Comparison of ENCODE assay signal across 10 mouse cellular contexts in the genomic region with DNA sequence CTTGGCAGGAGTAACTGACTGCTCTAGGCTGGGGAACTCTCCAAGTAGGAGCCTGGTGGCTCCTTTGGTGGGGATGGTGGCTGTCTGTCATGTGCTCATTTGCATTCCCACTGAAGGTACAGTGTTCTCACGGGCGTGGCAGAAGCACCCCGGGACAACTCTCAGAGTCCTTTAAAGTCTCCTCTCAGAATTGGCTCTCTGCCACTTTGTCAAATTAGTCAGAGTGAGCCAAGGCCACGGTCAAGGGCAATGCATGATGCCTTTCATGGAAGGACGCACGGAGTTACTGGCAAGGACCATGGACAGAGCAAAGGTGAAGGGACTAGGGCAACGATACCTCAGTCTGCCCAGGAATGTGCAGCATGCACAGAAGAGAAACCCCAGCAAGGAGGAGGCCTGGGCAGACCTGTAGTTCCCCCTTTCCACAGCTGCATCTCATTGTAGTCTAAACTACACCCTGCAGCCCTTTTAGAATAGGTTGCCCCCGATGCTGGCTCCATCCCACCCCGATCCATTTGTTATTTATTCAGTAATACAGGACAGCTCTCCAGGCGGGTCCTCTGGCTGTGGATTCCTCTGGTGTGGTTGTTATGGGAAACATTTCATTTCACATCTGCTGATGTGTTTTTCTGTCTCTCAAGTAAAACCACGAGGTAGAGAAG. TPM values are rescaled to one million over a fixed set of nuclear protein-coding genes. Genes with fewer than 3 reads are reported as not detected.
DNase-seq lines count a peak whose midpoint lies in the region; ATAC-seq lines count a peak whose summit lies in the region.
"Had no signal": no experiment of that assay in that cellular context is flagged by ENCODE, and none has a peak within 500 bp of the region (broad histone marks: within the 10 kb centered on the region; RNA-seq: fewer than 3 reads in every experiment).

No protein-coding gene starts in this region.

- DNase-seq in cerebellum, postnatal 10 days = peak; percentile 38 to 67
- DNase-seq in cerebellum, adult 11 months = no peak
- peak; percentile 5 for DNase-seq in ovary, adult 18-20 months (ENCODE audit: low spot score)
- no peak for DNase-seq in ovary, postnatal 10 days (ENCODE audit: low spot score)
- peak; percentile 17 for DNase-seq in yolk sac, embryonic 10.5 days (ENCODE audit: low spot score)

- peak overlapping the region; percentile 95 for H3K27ac ChIP-seq in hindbrain, embryonic 12.5 days
- no peak overlapping the region for H3K27ac ChIP-seq in heart, embryonic 12.5 days (ENCODE audit: poor library complexity, severe bottlenecking)
- H3K27ac ChIP-seq: heart, embryonic 13.5 days had no signal

- peaks cover 37% of the 10 kb centered on the region for H3K4me1 ChIP-seq in hindbrain, embryonic 12.5 days
- H3K4me1 ChIP-seq in heart, embryonic 12.5 days (replicated peaks) = no peaks in the 10 kb centered on the region

- no peaks in the 10 kb centered on the region for H3K36me3 ChIP-seq in hindbrain, embryonic 12.5 days
- H3K36me3 ChIP-seq in heart, embryonic 12.5 days = no peaks in the 10 kb centered on the region
- H3K36me3 ChIP-seq: heart, embryonic 13.5 days had no signal

- no peaks in the 10 kb centered on the region for H3K9me3 ChIP-seq in hindbrain, embryonic 12.5 days (replicated peaks)
- H3K9me3 ChIP-seq in heart, embryonic 12.5 days (replicated peaks) = no peaks in the 10 kb centered on the region
- H3K9me3 ChIP-seq: heart, embryonic 13.5 days had no signal

- H3K4me3 ChIP-seq in hindbrain, embryonic 12.5 days = no peak overlapping the region
- no peak overlapping the region for H3K4me3 ChIP-seq in heart, embryonic 12.5 days
- H3K4me3 ChIP-seq: heart, embryonic 13.5 days had no signal

- 21% methylated on average over 11 of the region's 11 CpGs for WGBS in hindbrain, embryonic 12.5 days
- 45% methylated on average over 11 of the region's 11 CpGs for WGBS in heart, embryonic 12.5 days

- ATAC-seq in hindbrain, embryonic 12.5 days (ENCODE audit: low FRiP score) = peak; percentile 87
- no peak for ATAC-seq in megakaryocyte progenitor cell, adult 5-6 weeks (replicated peaks; ENCODE audit: poor library complexity)
- ATAC-seq in heart, embryonic 12.5 days (ENCODE audit: insufficient number of reproducible peaks, low FRiP score) = no peak

- H3K4me2 ChIP-seq in hindbrain, embryonic 12.5 days (replicated peaks) = peak overlapping the region; percentile 49
- no peak overlapping the region for H3K4me2 ChIP-seq in heart, embryonic 12.5 days
- H3K4me2 ChIP-seq: heart, embryonic 13.5 days; liver, embryonic 11.5 days had no signal

- no peaks in the 10 kb centered on the region for H3K27me3 ChIP-seq in hindbrain, embryonic 12.5 days
- H3K27me3 ChIP-seq in heart, embryonic 12.5 days (replicated peaks) = no peaks in the 10 kb centered on the region

- peak overlapping the region; percentile 27 for H3K9ac ChIP-seq in hindbrain, embryonic 12.5 days
- no peak overlapping the region for H3K9ac ChIP-seq in heart, embryonic 12.5 days
- H3K9ac ChIP-seq: heart, embryonic 13.5 days had no signal

RNA-seq across cellular contexts. Expression of gene Wdr95, which starts 40.0 kb away (rescaled TPM):
- polyA plus RNA-seq in hindbrain, embryonic 12.5 days (2016; fragmentation: Nextera tagmentation; extraction: Ambion mirVana) = not detected in 2 replicates
- total RNA-seq in megakaryocyte progenitor cell, adult 5-6 weeks (2015) = not detected in 2 replicates
- not detected in 2 replicates for total RNA-seq in megakaryocyte progenitor cell, adult 5-6 weeks (2017)
- polyA plus RNA-seq in heart, embryonic 12.5 days (2016; fragmentation: Nextera tagmentation; extraction: Ambion mirVana) = 0.09 TPM in 1 of 2 replicates, not detected in the other
- polyA plus RNA-seq: heart, embryonic 13.5 days; liver, embryonic 11.5 days had no signal

RNA-seq across cellular contexts. Expression of gene Tex26, which starts 49.0 kb away (rescaled TPM):
- polyA plus RNA-seq in hindbrain, embryonic 12.5 days (2016; fragmentation: Nextera tagmentation; extraction: Ambion mirVana) = 1.1 and 1.2 TPM in 2 replicates
- not detected in 2 replicates for total RNA-seq in megakaryocyte progenitor cell, adult 5-6 weeks (2015)
- total RNA-seq in megakaryocyte progenitor cell, adult 5-6 weeks (2017) = not detected in 2 replicates
- polyA plus RNA-seq in heart, embryonic 12.5 days (2016; fragmentation: Nextera tagmentation; extraction: Ambion mirVana) = 0.56 and 0.77 TPM in 2 replicates

Comparison
In these comparisons a context has a peak if more than half of its experiments do, and no peak if none do; other contexts are left out.
1. DNase-seq: peak in cerebellum, postnatal 10 days (2 of 2), ovary, adult 18-20 months (single experiment) and yolk sac, embryonic 10.5 days (single experiment); none in cerebellum, adult 11 months (single experiment) and ovary, postnatal 10 days (single experiment).